Mouse (Mus musculus) cerebellum, adult 9-10 months (tissue): Measurements from ENCODE around the gene Gm21863.
"Not testable (repeated sequence)": the region's sequence is repeated elsewhere in the genome, so short reads cannot be mapped to it uniquely, and the experiment has no call there.

Experiments
- DNase-seq: peaks from one replicate; pipeline ENCODE4 v3.0.0; 2022

Gm21863 gene

DNA sequence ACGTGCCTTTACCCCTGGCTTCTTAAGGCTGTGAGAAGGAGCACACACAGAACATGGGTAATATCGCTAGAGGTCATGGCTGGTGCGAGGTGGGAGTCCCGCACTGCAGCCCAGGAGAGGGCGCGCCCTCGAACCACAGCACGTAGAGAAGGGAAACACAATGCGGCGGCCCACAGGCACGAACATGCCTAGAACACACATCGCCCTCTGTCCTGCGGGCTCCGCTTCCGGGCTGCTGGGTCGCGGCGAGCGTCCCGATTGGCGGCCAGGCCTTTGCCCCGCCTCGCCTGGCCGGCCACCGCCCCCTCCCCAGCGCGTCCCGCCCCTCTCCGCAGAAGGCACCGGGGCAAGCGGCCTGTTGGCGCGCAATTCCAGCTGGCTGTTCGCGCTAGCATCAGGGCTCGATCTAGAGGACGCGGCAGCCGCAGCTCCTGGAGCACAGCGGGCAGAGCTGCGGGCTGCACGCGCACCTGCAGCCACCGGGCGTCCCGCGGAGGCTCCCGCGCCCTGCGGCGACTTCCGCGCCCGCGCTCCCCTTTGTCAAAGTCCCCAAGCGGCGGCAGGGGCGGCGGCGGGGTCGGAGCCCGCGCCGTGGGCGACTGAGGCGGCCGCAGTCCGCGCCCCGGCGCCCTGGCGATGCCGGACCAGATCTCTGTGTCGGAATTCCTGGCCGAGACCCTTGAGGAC, at the start of gene Gm21863:
Gm21863 (plus strand) TSS at position 637 of the 687 bp plus-strand sequence.
- not testable (repeated sequence) for DNase-seq

DNA sequence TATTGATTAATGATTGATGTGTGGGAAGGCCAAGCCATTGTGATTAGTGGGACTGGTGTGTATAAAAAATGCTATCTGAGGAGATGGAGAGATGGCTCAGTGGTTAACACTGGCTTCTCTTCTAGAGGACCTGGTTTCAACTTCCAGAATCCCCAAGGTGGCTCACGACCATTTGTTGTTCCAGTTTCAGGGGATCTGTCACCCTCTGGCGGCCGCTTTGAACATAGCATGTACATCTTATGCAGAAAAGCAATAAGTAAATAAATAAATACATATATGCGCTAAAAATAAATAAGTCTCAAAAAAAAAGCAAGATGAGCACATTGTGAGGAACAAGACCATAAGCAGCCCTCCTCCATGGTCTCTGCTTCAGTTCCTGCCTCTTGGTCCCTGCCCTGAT, 26.3 kb upstream of the Gm21863 start:
- not testable (repeated sequence) for DNase-seq
